Mouse (Mus musculus) heart, adult 18-20 months (tissue): ENCODE measurements around the gene Cdk14. TPM values are rescaled to one million over a fixed set of nuclear protein-coding genes. Genes with fewer than 3 reads are reported as not detected.

Experiments used
- DNase-seq, 2 experiments: peaks; one replicate each; pipeline ENCODE4 v3.0.0; 2021 to 2022; ENCODE audit warnings: mixed read lengths in 1 of 2
- total RNA-seq, 2 experiments: library from RNA; stranded (reverse); gene quantifications; 2 replicates each; pipeline ENCODE4 v1.2.3; 2021

The Cdk14 gene
- total RNA-seq, 2 experiments from 2014 or later, result 5.5 to 7.7 TPM

DNA sequence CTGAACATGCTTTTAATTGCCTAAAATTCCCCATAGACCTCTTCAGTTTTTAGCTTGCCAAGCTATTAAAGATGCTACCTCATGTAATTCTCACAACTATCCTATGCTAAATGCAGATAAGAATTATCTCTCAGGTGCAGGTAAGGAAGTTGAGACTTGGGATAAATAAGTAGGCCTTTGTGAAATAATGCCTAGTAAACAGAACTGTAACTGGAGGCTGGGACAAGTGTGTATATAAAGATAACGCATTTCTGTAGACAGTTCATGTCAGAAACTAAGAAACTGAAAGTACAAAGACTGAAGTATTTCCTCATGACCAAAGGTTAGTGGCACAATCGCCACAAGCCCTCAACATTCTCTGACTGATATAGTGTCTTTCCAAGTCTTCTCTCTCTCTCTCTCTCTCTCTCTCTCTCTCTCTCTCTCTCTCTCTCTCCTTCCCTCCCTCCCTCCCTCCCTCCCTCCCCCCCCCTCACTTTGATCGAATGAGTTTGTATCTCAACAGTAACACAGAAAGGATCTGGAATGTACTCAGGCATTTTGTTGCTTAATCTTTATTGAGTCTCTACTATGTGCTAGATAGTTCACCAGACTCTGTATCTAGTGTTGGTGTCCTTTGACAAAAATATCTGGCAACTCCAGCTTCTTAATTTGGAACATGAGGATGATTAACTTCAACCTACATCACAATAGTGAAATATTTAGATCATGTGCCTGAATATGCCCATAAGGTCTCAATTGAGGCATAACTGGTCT lies 233.9 kb downstream of the Cdk14 start:
- DNase-seq, result no peak

- DNase-seq, result no peak
Measured at GRCm38 (mm10) chr5:5185521-5185920, 234.6 kb downstream of the Cdk14 start.

DNA sequence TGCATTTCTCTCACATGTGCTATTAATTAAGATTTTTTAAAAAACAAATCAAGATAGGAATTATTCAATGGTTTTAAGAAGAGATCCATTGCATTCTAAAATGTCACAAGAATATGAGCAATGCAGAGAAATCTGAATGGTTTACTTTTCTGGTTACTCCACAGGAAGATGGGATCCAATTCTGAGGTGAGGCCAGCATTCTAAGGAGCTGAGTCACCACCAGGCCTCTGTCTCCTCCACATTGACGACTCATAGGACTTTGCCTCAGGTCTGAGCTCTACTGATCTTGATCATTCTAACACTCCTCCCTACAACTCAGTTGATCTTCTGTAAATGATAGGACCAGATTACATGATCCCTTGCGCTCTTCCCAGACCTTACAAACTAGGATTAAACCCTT lies 239.4 kb downstream of the Cdk14 start:
- DNase-seq, result peak in 1 of 2 experiments; percentile 30

GRCm38 (mm10) chr5:5180311-5180710 lies 239.8 kb downstream of the Cdk14 start:
- DNase-seq, result peak; percentile 28 to 63

- DNase-seq, result no peak
Measured at GRCm38 (mm10) chr5:5176052-5176451, 244.1 kb downstream of the Cdk14 start.

- DNase-seq, result no peak
Measured at GRCm38 (mm10) chr5:5175611-5176010, 244.5 kb downstream of the Cdk14 start.

- peak; percentile 32 to 40 for DNase-seq
Measured at GRCm38 (mm10) chr5:5175090-5175489, 245.0 kb downstream of the Cdk14 start.

- no peak for DNase-seq
Measured at GRCm38 (mm10) chr5:5166086-5166485, 254.0 kb downstream of the Cdk14 start.

DNA sequence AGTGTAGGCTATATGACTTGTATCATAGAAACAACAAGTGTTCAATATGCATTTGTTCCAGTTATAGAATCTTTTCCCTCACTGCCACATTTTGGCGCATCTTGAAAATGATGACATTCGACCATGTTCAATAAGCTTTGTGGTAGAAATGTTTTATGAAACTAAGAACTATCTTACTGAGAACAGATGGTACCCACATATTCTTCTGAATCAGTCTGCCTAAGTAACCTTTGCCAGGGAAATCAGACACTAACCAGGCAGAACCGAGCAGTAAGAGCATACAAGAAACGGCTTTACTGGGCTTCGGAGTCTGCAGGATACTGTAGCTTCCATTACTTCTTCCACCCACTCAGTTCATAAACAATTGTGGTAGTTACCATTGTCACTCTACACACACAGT lies 255.8 kb downstream of the Cdk14 start:
- DNase-seq, result no peak

DNA sequence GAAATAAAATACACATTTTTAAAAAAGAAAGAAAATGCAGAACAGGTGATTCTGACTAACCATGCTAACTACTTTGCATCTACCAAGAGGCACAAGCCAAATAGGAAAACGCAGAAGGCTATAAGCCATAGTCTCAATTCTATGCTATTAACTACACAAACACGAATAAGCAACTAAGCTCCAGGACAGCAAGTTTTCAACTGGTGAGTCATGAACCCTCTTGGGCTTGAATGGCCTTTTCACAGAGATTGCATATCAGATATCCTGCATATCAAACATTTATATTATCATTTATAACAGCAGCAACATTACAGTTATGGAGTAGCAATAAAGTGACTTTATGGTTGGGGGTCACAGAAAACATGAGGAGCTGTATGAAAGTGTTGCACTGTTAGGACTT lies 256.3 kb downstream of the Cdk14 start:
- DNase-seq, result no peak

- no peak for DNase-seq
Measured at GRCm38 (mm10) chr5:5159521-5159920, 260.6 kb downstream of the Cdk14 start.

- peak; percentile 47 to 48 for DNase-seq
Measured at GRCm38 (mm10) chr5:5139855-5140254, 280.3 kb downstream of the Cdk14 start.

DNA sequence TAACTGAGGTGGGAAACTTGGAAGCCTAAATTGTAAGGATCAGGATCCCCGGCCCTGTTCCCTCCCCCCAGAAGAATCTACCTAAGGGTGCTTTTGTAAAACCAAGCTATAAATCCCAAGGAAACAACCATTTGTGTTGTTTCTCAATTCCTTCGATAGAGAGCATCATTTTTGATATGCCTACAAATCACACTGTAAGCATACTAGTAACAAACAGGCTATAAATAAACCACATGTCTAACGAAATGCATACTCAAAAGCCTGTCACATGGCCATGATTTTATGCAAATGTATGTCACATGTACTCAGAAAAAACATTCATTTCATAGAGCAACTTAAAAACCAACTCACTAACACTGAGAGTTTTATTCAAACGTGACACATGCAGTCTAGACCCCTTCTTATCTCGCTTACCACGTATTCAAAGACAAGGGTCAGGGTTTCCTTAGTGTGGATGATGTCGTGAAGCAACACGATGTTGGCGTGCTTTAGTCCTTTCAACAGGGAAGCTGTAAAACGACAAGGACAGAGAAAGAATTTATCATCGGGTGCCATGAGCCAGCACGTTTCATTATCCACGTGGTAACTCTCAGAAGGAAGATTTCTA lies 285.1 kb downstream of the Cdk14 start:
- DNase-seq, result no peak

DNA sequence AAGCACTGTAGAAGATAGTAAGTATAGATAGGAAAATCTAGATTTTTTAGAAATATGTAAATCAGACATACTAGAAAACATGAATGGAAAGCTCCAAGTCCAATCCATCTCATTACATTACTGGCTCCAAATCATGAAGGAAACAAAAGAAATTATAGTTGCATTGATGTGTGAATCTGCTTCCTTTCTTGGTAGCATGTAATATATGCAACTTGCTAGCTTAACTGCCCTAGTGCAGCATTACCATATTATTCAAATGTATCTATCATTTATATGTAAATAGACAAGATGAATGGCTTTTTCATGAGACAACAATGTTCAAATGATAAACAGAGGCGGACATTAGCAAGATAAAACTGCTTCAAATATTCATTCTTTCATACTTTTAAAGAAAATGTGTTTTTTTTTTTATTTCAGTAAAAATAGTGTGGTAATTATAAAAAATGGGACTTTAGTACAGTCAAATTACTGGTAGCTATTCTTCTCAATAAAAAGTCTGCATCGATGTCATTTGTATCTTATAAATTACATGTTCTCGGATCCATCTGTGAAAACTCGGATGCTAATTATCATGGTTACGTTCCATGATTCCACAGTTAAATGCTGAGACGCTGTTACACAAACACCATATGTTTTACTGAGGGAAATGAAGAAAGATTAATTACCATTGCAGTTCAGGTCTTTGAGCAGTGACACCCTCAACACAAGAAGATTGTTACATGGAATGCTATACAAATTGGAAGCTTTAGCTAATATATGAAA lies 285.8 kb downstream of the Cdk14 start:
- no peak for DNase-seq

DNA sequence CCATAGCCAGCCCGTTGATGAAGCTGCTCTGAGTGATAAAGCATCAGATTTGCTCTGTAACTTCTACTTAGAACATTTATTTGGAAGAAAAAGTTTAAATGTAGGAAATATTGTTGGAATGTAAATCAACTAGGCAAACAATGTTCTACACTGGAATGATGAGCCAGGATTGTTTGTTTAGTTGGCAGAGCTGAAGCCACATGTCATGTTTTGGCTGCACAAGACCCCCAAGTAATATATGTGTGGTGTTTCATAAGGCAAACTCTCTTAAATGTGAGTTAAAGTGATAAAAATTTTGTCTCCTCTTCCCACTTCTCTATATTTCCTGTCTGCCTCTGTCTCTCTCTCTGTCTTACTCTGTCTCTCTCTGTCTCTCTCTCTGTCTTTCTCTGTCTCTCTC lies 291.3 kb downstream of the Cdk14 start:
- DNase-seq, result no peak

GRCm38 (mm10) chr5:5124645-5125044 lies 295.5 kb downstream of the Cdk14 start:
- DNase-seq, result no peak

DNA sequence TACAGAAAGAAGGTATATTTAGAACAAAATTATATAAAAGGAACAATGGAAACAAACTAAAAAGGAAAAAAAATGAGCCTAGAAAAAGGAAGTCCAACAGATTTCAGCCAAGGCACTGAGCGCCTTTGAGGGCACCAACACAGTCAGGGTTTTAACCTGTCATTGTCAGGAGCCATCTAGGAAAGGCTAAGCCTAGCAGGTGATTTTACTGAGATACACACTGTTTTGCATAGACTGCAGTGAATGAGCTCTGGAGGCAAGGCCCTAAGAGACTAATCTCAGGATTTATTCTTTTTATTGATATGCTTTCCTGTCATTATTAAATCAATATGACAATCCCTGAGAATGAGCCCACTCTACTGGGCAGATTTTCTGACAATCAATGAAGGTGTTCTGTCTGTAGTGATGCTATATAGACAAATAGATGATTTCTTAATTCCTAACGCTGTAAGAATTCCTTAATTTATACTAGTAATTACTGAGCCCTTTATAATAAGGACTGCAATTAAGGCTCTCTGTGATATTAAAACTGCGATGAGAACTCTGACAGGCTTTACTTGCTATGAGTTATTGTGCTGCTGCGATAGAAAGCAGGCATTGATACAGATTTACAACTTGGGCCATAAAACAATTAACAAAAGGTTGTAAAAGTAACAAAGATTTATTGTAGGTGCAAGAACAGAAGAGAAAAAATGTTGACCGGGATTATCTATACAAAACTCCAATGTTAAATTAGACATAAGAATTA lies 303.2 kb downstream of the Cdk14 start:
- no peak for DNase-seq

DNA sequence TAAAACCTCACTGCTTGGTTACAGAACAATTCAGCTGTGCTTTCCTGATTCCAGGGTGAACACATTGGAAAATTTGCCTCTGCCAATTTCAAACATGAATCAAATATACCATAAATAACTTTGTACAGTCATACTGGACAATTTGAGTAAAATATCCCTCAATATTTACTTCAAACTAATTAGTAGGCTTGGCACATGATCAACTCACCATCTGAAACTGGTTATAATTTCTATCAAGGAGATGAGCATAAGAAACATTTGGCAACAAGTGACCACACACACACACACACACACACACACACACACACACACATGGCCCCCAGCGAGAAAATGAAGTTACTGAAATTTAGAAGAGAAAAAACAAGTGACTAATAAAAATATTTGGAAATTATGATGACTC lies 304.6 kb downstream of the Cdk14 start:
- DNase-seq, result no peak

- peak in 1 of 2 experiments; percentile 10 for DNase-seq
Measured at GRCm38 (mm10) chr5:5109621-5110020, 310.5 kb downstream of the Cdk14 start.

DNA sequence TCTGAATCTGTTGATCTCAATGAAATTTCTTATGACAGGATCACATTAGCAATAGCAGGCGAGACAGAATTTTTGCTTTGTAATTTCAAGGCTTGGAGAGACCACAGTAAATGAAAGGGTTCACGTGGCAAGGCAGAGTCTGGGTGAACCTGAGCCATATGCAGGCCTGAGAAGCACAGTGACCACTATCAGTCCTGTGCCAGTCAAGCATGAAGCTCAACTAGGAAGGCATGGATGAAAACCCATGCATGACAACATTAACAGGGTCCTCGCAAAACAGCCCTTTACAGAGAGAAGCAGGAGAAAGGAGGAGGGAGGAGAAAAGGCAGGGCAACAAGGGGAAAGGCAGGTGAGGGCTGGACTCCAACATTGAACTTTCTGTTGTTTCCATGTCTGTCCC lies 311.1 kb downstream of the Cdk14 start:
- DNase-seq, result no peak

- no peak for DNase-seq
Measured at GRCm38 (mm10) chr5:5096248-5096915, 323.7 kb downstream of the Cdk14 start.

GRCm38 (mm10) chr5:5092736-5093135 lies 327.4 kb downstream of the Cdk14 start:
- DNase-seq, result no peak
